Mouse (Mus musculus) G1E (cell line): ENCODE measurements around the gene Gpr35. TPM values are rescaled to one million over a fixed set of nuclear protein-coding genes. Genes with fewer than 3 reads are reported as not detected.

Experiments used
- ATAC-seq: 2 replicates; pipeline ENCODE4 v1.8.0; 2016; ENCODE audit warnings: mild to moderate bottlenecking; ENCODE audit not compliant: insufficient number of reproducible peaks, poor library complexity, low FRiP score, severe bottlenecking; ENCODE audit errors: extremely low read depth
- DNase-seq: peaks from one replicate; pipeline ENCODE4 v3.0.0; 2012; ENCODE audit warnings: low spot score
- H3K27me3 ChIP-seq: 2 replicates; pipeline ENCODE4 v1.6.1; 2012; ENCODE audit warnings: mild to moderate bottlenecking, low read length, inconsistent platforms; ENCODE audit not compliant: insufficient read depth
- H3K36me3 ChIP-seq: replicated peaks from 2 replicates; pipeline ENCODE3; 2012; ENCODE audit warnings: mild to moderate bottlenecking, inconsistent platforms
- H3K4me1 ChIP-seq: 2 replicates; pipeline ENCODE4 v1.6.1; 2012; ENCODE audit warnings: low read depth, low read length, inconsistent platforms, mixed read lengths; ENCODE audit not compliant: insufficient read depth
- H3K4me3 ChIP-seq: 2 replicates; pipeline ENCODE4 v1.5.1; 2012; ENCODE audit warnings: low read depth, mild to moderate bottlenecking, inconsistent platforms, low read length, moderate library complexity, mixed read lengths
- H3K9me3 ChIP-seq: replicated peaks from 2 replicates; pipeline ENCODE4 v1.6.1; 2012; ENCODE audit warnings: inconsistent platforms
- CTCF ChIP-seq: IDR thresholded peaks from 2 replicates; pipeline ENCODE4 v1.5.1; 2012; ENCODE audit warnings: low read depth, low read length, inconsistent platforms, mixed read lengths
- GATA1 ChIP-seq: IDR thresholded peaks from 2 replicates; pipeline ENCODE4 v1.6.1; 2012; ENCODE audit warnings: borderline replicate concordance, low read length, inconsistent platforms, mixed read lengths
- GATA2 ChIP-seq: IDR thresholded peaks from 2 replicates; pipeline ENCODE4 v1.6.1; 2012; ENCODE audit warnings: low read depth, low read length, inconsistent platforms, borderline replicate concordance
- POLR2AphosphoS5 ChIP-seq: IDR thresholded peaks from 2 replicates; pipeline ENCODE4 v1.6.1; 2012; ENCODE audit warnings: low read depth, low read length, inconsistent platforms; ENCODE audit not compliant: insufficient replicate concordance
- TAL1 ChIP-seq: conservative IDR thresholded peaks from 2 replicates; pipeline ENCODE4 v1.6.1; 2012; ENCODE audit warnings: low read depth, low read length, inconsistent platforms, mixed read lengths
- polyA plus RNA-seq: library from polyadenylated mRNA; stranded (reverse); fragments of >175 nt; gene quantifications from 2 replicates; pipeline ENCODE4 v1.2.3, GENCODE M21; 2012
- total RNA-seq, 2 experiments: library from RNA; stranded (forward) in 1 of 2; stranded (reverse) in 1 of 2; fragments of 200-1000 nt in 1 of 2; fragments of >200 nt in 1 of 2; fragmentation: Nextera tagmentation in 1 of 2; gene quantifications; 2 replicates each; pipeline ENCODE4 v1.2.3; 2014 to 2017

Gene Gpr35
- total and polyA plus RNA-seq, 3 experiments, result 0.03 to 0.93 (median 0.38) TPM

DNA sequence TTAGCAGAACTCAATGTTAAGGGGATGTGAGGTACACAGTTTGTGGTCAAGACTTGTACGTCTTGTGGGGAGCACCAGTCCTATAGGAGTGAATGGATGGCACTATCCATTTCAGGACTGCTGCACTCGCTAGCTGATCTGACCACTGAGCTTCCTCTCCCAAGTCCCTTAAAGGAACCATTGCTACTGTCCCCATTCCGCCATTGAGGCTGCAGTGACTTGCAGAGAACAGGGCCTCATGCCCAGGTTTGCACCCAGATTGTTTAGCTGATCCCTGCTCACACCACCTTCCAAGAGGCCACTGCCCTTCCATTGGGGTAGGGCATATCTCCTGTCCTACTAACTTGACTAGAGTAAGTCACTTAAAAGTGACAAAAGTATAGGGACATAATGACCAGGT lies 42.0 kb upstream of the Gpr35 start:
- TF ChIP-seq CTCF (no peak), GATA1 (no peak)
- peaks cover 67% of the 10 kb centered on the region for H3K4me1 ChIP-seq
- no peak for DNase-seq
- peaks cover 36% of the 10 kb centered on the region for H3K36me3 ChIP-seq
- no peaks in the 10 kb centered on the region for H3K9me3 ChIP-seq
- H3K4me3 ChIP-seq, result no peak overlapping the region
- ATAC-seq, result no peak
- no peaks in the 10 kb centered on the region for H3K27me3 ChIP-seq

DNA sequence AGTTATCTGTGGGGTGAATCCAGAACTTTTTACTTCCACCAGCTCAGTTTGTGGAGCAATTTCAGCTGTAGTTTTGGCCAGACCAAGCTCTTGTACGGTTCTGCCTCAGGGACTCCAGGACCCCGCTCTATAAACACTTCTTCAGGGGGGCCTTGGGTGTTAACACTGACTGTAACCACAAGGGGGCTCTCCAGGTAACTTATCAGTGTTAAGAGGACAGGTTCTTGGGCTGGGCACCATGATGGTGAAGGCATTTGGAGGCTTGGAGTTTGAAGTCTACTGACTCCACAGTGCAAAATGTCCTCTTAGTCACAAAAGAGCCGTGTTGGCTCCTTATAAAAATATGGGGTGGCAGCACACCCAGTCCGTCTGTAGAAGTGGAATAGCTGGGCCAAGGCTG lies 41.6 kb upstream of the Gpr35 start:
- peaks cover 40% of the 10 kb centered on the region for H3K36me3 ChIP-seq
- no peak for DNase-seq
- peaks cover 67% of the 10 kb centered on the region for H3K4me1 ChIP-seq

DNA sequence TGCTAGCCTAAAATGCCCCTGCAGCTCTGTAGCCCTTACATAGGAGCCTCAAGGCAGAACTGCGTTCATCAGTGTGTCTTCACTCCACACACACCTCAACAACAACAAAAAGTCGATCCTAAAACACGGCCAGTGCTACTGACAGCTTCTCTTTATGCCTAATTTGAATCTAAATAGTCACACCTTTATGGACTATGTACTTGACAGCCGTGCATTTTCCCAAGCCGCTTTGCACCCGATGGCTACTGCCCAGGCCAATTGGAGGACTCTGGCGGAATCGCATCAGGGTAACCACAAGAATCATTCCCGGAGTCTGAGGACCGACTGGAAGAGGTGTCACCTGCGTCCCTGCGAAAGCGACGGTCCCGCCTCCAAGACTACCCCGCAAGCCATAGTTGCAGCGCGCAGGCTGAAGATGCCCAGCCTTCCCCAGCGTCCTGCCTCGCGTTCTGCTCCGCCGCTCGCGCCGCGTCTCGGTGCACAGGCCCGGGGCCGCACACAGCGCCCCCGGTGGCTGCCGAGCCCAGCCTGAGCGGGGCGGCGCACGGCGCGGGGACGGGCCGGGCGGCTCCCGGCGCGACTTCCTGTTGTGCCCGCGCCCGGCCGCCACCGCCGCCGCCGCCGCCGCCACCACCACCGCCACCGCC lies 40.3 kb upstream of the Gpr35 start, which contains the start of gene Rnpepl1:
Gene Rnpepl1, plus strand, starts transcription at position 545 of the 647 bp plus-strand sequence.
- Histone ChIP-seq H3K27me3 (no peaks in the 10 kb centered on the region), H3K4me3 (peak within 1 kb of the TSS; percentile 80), H3K4me1 (peaks cover 67% of the 10 kb centered on the region), H3K36me3 (peaks cover 45% of the 10 kb centered on the region), H3K9me3 (no peaks in the 10 kb centered on the region)
- DNase-seq (peak; percentile 85), ATAC-seq (no peak)
- TF ChIP-seq GATA1 (no peak), TAL1 (no peak), CTCF (peak; percentile 37; the same call in 1 of the 2 replicates), GATA2 (no peak)

More for the DNA sequence above, 41.6 kb upstream of the Gpr35 start:
- TF ChIP-seq TAL1 (no peak), CTCF (0 out of 2 replicates have a peak, but pooled peaks have one; percentile 3)
- no peaks in the 10 kb centered on the region for H3K9me3 ChIP-seq
- no peak for ATAC-seq
- H3K4me3 ChIP-seq, result no peak overlapping the region
- no peaks in the 10 kb centered on the region for H3K27me3 ChIP-seq

DNA sequence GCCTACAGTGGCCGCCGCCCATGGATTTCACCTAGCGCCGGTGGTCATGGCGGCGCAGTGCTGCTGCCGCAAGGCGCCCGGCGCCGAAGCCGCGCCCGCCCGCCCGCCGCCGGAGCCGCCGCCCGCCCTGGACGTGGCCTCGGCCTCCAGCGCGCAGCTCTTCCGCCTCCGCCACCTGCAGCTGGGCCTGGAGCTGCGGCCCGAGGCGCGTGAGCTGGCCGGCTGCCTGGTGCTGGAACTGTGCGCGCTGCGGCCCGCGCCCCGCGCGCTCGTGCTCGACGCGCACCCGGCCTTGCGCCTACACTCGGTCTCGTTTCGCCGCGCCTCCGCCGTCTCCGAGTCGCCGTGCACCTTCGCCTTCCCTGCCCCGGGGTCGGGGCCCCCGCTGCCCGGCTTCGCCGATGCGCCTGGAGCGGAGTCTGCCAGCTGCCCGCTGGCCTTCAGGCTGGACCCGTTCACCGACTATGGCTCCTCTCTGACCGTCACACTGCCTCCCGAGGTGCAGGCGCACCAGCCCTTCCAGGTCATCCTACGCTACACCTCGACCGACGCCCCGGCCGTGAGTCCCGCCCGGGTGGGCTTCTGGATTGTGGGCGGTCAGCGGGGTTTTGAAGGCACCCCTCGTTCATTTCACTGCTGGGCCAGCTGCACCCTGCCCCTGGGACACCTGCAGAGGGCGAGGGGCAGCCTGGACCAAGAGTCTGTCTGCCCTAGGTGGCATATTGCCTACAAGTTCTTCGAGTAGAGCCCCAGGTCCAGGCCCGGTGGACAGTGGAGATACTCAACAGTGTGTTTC lies 39.5 kb upstream of the Gpr35 start:
- Histone ChIP-seq H3K4me3 (peak overlapping the region; percentile 80), H3K9me3 (no peaks in the 10 kb centered on the region), H3K27me3 (no peaks in the 10 kb centered on the region), H3K4me1 (peaks cover 61% of the 10 kb centered on the region), H3K36me3 (peaks cover 47% of the 10 kb centered on the region)
- ATAC-seq (no peak), DNase-seq (peak; percentile 68)
- TF ChIP-seq POLR2AphosphoS5 (no peak), CTCF (no peak), GATA1 (no peak), TAL1 (no peak), GATA2 (no peak)

DNA sequence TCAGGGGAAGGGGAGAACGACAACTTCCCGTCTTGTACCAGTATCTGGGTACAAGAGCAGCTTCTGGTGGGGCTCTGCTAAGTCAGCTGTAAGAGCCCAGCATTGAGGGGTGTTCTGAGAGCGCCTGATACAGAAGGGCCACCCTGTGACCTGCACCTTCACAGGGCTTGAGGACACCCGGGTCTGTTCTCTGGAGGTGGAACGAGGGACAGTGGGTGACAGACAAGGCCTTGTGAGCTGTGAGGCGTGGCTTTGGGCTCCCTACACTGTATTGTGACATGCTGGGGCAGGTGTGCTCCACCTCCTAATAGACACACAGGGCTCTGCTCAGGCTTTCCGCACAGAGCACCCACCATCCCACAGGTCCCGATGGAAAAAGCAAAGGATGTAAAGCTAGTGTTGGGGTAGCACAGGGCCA lies 38.9 kb upstream of the Gpr35 start:
- DNase-seq, result peak; percentile 39
- Histone ChIP-seq H3K27me3 (no peaks in the 10 kb centered on the region), H3K4me3 (peak overlapping the region; percentile 80), H3K9me3 (no peaks in the 10 kb centered on the region), H3K4me1 (peaks cover 57% of the 10 kb centered on the region), H3K36me3 (peaks cover 53% of the 10 kb centered on the region)
- no peak for TF ChIP-seq POLR2AphosphoS5
- TF ChIP-seq GATA1, result no peak
- no peak for TF ChIP-seq CTCF
- no peak for TF ChIP-seq TAL1
- no peak for TF ChIP-seq GATA2
- no peak for ATAC-seq

DNA sequence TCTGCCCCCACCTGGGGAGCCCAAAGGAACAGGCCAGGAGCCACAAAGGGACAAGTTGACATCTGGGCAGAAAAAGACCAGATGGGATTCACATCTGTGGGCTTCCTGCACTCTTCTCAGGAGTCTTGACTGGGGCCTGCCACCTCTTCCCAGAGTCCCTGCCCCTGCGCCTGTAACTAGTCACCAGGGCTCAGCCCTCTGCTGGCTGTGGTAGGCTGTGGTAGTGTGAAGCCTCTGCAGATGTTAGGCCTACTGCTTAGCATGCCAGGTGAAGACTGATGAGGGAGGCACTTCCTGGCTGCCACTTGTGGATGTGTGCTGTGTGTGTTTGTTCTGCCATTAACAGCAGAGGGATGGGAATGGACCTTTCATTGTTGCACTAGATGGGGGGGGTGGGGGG lies 38.4 kb upstream of the Gpr35 start:
- no peaks in the 10 kb centered on the region for H3K9me3 ChIP-seq
- H3K4me1 ChIP-seq, result peaks cover 57% of the 10 kb centered on the region
- ATAC-seq (peak; percentile 15; the same call in 1 of the 2 replicates), DNase-seq (peak; percentile 58)
- H3K27me3 ChIP-seq, result no peaks in the 10 kb centered on the region
- TF ChIP-seq POLR2AphosphoS5, result no peak
- no peak for TF ChIP-seq GATA2
- no peak for TF ChIP-seq TAL1
- TF ChIP-seq CTCF, result no peak
- TF ChIP-seq GATA1, result no peak
- peaks cover 59% of the 10 kb centered on the region for H3K36me3 ChIP-seq
- peak overlapping the region; percentile 80; the same call in 1 of the 2 replicates for H3K4me3 ChIP-seq
